Mouse (Mus musculus): ENCODE results near the gene Olfr938. TPM values are rescaled to one million over a fixed set of nuclear protein-coding genes. Genes with fewer than 3 reads are reported as not detected.

The Olfr938 gene
- polyA plus RNA-seq (2012; ENCODE audit: insufficient read depth, insufficient read length, missing spikeins) = not detected in 2 replicates

- no peak within 1 kb of the TSS for H3K4me3 ChIP-seq (ENCODE audit: insufficient read depth, low read depth, low read length)
- H3K4me1 ChIP-seq (ENCODE audit: control insufficient read depth, insufficient read depth, insufficient read length, low read length) = no peaks in the 10 kb centered on the region
- no peak within 1 kb of the TSS for H3K27ac ChIP-seq (replicated peaks; ENCODE audit: low read depth, low read length)
Observed at GRCm38 (mm10) chr9:39078787-39079186, at the start of gene Olfr938. Olfr938 (minus strand) TSS chr9:39078887.

GRCm38 (mm10) chr9:39127831-39128230, 49.1 kb upstream of the Olfr938 start, which contains the start of gene Olfr27:
Olfr27 (plus strand) TSS chr9:39128131.
- Histone ChIP-seq H3K27ac (replicated peaks; ENCODE audit: low read depth, low read length) (no peak within 1 kb of the TSS), H3K4me3 (ENCODE audit: insufficient read depth, low read depth, low read length) (no peak within 1 kb of the TSS), H3K4me1 (ENCODE audit: control insufficient read depth, insufficient read depth, insufficient read length, low read length) (no peaks in the 10 kb centered on the region)

DNA sequence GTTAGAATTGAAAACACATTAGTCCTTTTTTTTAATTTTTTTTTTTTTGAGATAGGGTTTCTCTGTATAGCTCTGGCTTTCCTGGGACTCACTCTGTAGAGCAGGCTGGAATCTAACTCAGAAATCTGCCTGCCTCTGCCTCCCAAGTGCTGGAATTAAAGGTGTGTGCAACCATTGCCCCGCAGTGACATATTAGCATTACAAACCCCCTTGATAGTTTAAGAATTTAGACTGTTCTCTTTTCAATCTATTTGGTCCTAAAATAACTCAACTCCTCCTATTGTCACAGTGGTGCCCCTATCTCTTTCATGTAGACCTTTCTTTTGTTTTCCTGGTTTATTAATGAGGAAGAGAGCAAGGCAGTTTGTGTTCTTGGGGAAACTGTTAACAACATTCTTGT, 48.6 kb upstream of the Olfr938 start:
- H3K4me3 ChIP-seq (ENCODE audit: insufficient read depth, low read depth, low read length) = no peak overlapping the region
- H3K27ac ChIP-seq (replicated peaks; ENCODE audit: low read depth, low read length) = no peak overlapping the region
- no peaks in the 10 kb centered on the region for H3K4me1 ChIP-seq (ENCODE audit: control insufficient read depth, insufficient read depth, insufficient read length, low read length)

DNA sequence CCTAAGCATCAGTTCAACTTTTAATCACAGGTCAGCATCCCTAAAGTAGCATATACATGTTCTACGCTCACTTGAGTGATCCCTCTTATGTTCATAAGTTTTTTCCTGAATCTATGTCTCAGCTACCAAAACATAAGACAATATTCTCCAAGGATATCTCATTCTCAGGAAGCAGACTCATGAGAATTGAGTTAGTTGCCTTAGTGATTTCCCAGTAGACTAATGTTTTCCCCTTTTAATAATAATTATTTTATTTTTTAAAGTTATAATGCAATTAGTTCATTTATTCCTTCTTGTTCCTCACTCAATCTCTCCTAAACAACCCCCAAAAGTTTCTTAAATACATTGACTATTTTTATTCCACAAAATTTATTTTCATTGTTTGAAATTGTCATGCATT, 13.8 kb downstream of the Olfr938 start, which contains the start of gene Olfr937:
Gene Olfr937, minus strand, starts transcription at position 101 of the 400 bp plus-strand sequence.
- H3K4me3 ChIP-seq (ENCODE audit: insufficient read depth, low read depth, low read length) = no peak within 1 kb of the TSS
- no peaks in the 10 kb centered on the region for H3K4me1 ChIP-seq (ENCODE audit: control insufficient read depth, insufficient read depth, insufficient read length, low read length)
- no peak within 1 kb of the TSS for H3K27ac ChIP-seq (replicated peaks; ENCODE audit: low read depth, low read length)

Other genes starting within 250 kb of the Olfr938 start
- not detected in 2 replicates for gene Olfr924, start 234.4 kb downstream of the Olfr938 start, polyA plus RNA-seq (2012; ENCODE audit: insufficient read depth, insufficient read length, missing spikeins)
- not detected in 2 replicates for gene Olfr26, start 223.8 kb downstream of the Olfr938 start, polyA plus RNA-seq (2012; ENCODE audit: insufficient read depth, insufficient read length, missing spikeins)
- gene Olfr926, start 201.8 kb downstream of the Olfr938 start, polyA plus RNA-seq (2012; ENCODE audit: insufficient read depth, insufficient read length, missing spikeins) = not detected in 2 replicates
- not detected in 2 replicates for gene Olfr930, start 149.1 kb downstream of the Olfr938 start, polyA plus RNA-seq (2012; ENCODE audit: insufficient read depth, insufficient read length, missing spikeins)
- gene Olfr933, start 106.6 kb downstream of the Olfr938 start, polyA plus RNA-seq (2012; ENCODE audit: insufficient read depth, insufficient read length, missing spikeins) = not detected in 2 replicates
- gene Olfr934, start 90.6 kb downstream of the Olfr938 start, polyA plus RNA-seq (2012; ENCODE audit: insufficient read depth, insufficient read length, missing spikeins) = not detected in 2 replicates
- not detected in 2 replicates for gene Olfr935, start 79.2 kb downstream of the Olfr938 start, polyA plus RNA-seq (2012; ENCODE audit: insufficient read depth, insufficient read length, missing spikeins)
- not detected in 2 replicates for gene Olfr146, start 55.5 kb downstream of the Olfr938 start, polyA plus RNA-seq (2012; ENCODE audit: insufficient read depth, insufficient read length, missing spikeins)
- not detected in 2 replicates for gene Olfr937, start 13.9 kb downstream of the Olfr938 start, polyA plus RNA-seq (2012; ENCODE audit: insufficient read depth, insufficient read length, missing spikeins)
- gene Olfr27, start 49.2 kb upstream of the Olfr938 start, polyA plus RNA-seq (2012; ENCODE audit: insufficient read depth, insufficient read length, missing spikeins) = not detected in 2 replicates
- not detected in 2 replicates for gene Olfr943, start 87.4 kb upstream of the Olfr938 start, polyA plus RNA-seq (2012; ENCODE audit: insufficient read depth, insufficient read length, missing spikeins)
- gene Olfr944, start 123.0 kb upstream of the Olfr938 start, polyA plus RNA-seq (2012; ENCODE audit: insufficient read depth, insufficient read length, missing spikeins) = not detected in 2 replicates
- not detected in 2 replicates for gene Olfr1537, start 171.1 kb upstream of the Olfr938 start, polyA plus RNA-seq (2012; ENCODE audit: insufficient read depth, insufficient read length, missing spikeins)
- not detected in 2 replicates for gene Olfr945, start 197.9 kb upstream of the Olfr938 start, polyA plus RNA-seq (2012; ENCODE audit: insufficient read depth, insufficient read length, missing spikeins)
- gene Olfr948, start 247.2 kb upstream of the Olfr938 start, polyA plus RNA-seq (2012; ENCODE audit: insufficient read depth, insufficient read length, missing spikeins) = not detected in 2 replicates